Mouse (Mus musculus): ENCODE data around the gene Nr4a2. TPM values are rescaled to one million over a fixed set of nuclear protein-coding genes. Genes with fewer than 3 reads are reported as not detected.

Gene Nr4a2
- polyA plus RNA-seq, 1 experiment = 19.7 TPM

DNA sequence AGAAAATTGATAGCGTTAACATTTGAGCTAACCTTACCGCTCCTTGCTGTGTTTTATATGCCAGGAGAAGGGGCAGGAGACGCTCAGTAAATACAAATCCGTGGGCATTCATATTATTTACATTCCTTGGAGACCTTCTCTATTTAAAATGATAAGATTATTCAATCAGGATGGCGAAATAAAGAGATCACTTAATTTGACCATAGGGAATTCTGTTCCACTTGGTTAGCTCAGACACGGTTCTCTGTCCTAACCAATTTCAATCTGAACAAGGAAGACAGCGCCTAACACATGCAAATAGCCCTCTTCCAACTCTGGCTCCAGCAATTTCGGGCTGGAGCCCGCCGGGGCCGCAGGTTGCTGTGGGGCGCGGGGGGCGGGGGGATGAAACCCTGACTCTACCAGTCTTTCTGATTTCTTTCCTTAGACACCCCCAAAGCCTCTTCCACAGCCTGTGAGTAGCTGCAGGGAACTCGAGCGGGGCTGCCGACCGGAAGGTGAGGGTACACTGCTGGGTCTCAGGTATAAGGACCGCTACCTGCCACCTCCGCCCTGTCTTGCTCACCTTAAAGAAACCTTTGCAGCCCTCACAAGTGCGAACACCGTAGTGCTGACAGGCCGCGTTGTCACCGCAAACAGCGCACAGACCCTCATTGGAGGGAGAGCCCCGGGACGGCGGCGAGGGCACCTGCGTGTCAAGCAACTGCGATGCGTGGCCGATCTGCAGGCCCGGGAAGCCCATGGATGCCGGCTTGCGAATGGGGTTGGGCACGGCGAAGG lies 12.6 kb downstream of the Nr4a2 start:
- peak; percentile 69 for DNase-seq (ENCODE audit: low read depth)
- TF ChIP-seq POLR2A (IDR thresholded peaks at IDR 0.05; ENCODE audit: borderline replicate concordance, extremely low read depth, insufficient read depth, insufficient read length, poor library complexity, severe bottlenecking) = no peak
- no peak for TF ChIP-seq CTCF (IDR thresholded peaks at IDR 0.05; ENCODE audit: borderline replicate concordance, extremely low read depth, insufficient read depth, insufficient read length)

DNA sequence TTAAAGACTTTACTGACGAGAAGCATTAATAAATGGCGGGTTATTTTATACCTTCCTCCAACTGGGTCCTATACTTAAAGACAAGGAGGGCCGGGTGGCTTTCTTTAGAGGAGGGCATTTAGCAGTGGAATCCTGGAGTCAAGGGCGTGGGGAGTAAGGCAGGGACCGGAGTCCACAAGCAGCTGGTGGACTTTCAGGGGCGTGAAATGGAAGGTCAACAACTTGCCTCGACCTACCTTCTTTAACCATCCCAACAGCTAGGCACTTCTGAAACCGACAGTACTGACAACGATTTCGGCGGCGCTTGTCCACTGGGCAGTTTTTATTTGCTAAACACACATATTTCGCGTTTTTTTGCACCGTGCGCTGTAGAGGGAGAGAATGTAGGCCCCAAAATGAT lies 13.4 kb downstream of the Nr4a2 start:
- no peak for TF ChIP-seq POLR2A (IDR thresholded peaks at IDR 0.05; ENCODE audit: borderline replicate concordance, extremely low read depth, insufficient read depth, insufficient read length, poor library complexity, severe bottlenecking)
- no peak for DNase-seq (ENCODE audit: low read depth)

DNA sequence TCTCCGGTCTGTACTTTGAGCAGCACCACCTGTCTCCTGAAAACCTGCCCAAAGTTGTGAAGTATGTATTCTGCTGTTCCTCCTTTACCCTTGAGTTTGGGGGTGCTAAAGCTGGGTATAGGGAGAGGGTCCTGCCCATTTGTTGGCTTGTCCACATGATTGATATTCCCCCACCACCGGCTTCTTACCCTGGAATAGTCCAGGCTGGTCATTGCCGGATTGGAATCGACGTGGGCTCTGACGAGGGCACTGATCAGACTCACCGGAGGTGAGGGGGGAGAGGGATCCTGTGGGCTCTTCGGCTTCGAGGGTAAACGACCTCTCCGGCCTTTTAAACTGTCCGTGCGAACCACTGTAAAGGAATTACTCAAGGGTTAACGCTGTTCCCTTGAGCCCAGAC lies 13.9 kb downstream of the Nr4a2 start:
- TF ChIP-seq CTCF (IDR thresholded peaks at IDR 0.05; ENCODE audit: borderline replicate concordance, extremely low read depth, insufficient read depth, insufficient read length) (no peak), POLR2A (IDR thresholded peaks at IDR 0.05; ENCODE audit: borderline replicate concordance, extremely low read depth, insufficient read depth, insufficient read length, poor library complexity, severe bottlenecking) (no peak)
- DNase-seq (ENCODE audit: low read depth) = no peak

DNA sequence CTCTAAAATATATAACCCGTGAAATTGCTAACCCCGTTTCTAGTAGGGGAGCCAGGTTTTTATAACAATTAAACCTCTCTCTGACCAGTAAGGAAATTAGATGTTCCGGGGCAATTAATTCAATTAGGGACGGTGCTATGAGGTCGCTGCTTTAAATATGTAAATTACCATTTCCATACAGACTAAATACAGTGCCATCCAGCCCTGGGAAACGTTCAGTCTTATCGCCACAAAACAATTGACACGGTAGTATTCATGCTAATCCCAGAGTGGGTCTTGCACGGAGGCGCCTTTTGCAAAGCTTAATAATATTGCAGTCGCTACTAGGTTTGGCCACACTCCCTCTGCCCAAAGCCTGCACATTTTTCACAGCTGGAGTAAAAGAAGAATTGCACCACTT lies 14.5 kb downstream of the Nr4a2 start:
- peak; percentile 65 for DNase-seq (ENCODE audit: low read depth)
- TF ChIP-seq CTCF (IDR thresholded peaks at IDR 0.05; ENCODE audit: borderline replicate concordance, extremely low read depth, insufficient read depth, insufficient read length) (no peak), POLR2A (IDR thresholded peaks at IDR 0.05; ENCODE audit: borderline replicate concordance, extremely low read depth, insufficient read depth, insufficient read length, poor library complexity, severe bottlenecking) (no peak)

DNA sequence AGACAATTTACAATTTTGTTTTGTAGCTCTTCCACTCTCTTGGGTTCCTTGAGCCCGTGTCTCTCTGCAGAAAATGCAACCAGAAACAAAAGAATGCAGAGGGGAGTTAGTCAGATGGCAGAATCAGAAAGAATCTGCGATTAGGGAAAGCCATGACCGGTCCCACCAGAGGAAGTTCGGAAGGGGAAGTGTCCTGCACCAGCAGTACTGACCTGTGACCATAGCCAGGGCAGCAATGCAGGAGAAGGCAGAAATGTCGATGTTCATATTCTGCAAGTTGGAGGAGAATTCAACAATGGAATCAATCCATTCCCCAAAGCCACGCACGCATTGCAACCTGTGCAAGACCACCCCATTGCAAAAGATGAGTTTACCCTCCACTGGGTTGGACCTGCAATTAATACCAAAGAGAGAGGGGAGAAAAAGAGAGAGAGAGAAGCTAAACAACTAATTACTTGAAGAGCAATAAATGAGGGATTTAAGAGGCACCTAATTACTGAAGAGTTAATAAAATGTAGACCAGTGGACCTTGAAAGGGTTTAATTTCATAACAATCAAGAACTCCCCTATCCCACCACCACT lies 15.4 kb downstream of the Nr4a2 start:
- DNase-seq (ENCODE audit: low read depth) = no peak
- TF ChIP-seq POLR2A (IDR thresholded peaks at IDR 0.05; ENCODE audit: borderline replicate concordance, extremely low read depth, insufficient read depth, insufficient read length, poor library complexity, severe bottlenecking) (no peak), CTCF (IDR thresholded peaks at IDR 0.05; ENCODE audit: borderline replicate concordance, extremely low read depth, insufficient read depth, insufficient read length) (no peak)

DNA sequence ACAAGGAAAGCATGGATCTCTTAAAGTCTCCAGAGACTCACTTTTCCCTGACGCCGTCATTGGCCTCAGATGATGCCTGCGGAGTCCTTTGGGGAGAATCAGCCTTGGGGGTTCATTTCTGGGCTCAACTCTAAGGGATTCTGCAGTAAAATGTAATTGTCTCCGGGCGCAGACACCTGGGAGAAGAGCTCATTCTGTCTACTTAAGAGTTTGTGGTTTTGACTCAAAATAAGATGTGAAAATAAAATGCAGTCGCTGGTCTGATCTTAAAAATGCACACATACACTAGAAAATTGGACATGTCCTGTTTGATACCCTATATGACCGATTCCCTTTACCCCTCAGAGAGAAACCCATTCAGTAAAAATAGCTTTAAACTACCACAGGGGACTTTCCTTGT lies 18.4 kb downstream of the Nr4a2 start:
- no peak for DNase-seq (ENCODE audit: low read depth)
- TF ChIP-seq CTCF (IDR thresholded peaks at IDR 0.05; ENCODE audit: borderline replicate concordance, extremely low read depth, insufficient read depth, insufficient read length) = no peak
- TF ChIP-seq POLR2A (IDR thresholded peaks at IDR 0.05; ENCODE audit: borderline replicate concordance, extremely low read depth, insufficient read depth, insufficient read length, poor library complexity, severe bottlenecking) = no peak

DNA sequence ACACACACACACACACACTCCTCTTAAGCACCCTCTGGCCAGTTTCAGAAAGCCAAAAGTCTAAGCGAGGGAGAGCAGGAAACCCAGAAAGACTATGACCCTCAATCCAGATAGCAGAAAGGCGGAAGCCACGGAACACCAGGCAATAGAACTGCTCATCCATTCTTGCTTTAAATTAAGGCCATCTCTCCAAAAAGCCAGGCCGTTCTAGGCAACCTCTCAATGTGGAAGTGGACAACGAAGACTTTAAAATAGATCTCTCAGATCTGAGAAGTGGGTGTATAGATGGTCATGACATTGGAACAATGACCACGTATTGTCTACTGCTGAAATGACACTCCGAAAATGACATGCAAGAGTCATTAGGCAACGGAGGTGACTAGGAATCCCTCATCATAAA lies 19.1 kb downstream of the Nr4a2 start:
- no peak for DNase-seq (ENCODE audit: low read depth)
- TF ChIP-seq POLR2A (IDR thresholded peaks at IDR 0.05; ENCODE audit: borderline replicate concordance, extremely low read depth, insufficient read depth, insufficient read length, poor library complexity, severe bottlenecking) (no peak), CTCF (IDR thresholded peaks at IDR 0.05; ENCODE audit: borderline replicate concordance, extremely low read depth, insufficient read depth, insufficient read length) (no peak)

DNA sequence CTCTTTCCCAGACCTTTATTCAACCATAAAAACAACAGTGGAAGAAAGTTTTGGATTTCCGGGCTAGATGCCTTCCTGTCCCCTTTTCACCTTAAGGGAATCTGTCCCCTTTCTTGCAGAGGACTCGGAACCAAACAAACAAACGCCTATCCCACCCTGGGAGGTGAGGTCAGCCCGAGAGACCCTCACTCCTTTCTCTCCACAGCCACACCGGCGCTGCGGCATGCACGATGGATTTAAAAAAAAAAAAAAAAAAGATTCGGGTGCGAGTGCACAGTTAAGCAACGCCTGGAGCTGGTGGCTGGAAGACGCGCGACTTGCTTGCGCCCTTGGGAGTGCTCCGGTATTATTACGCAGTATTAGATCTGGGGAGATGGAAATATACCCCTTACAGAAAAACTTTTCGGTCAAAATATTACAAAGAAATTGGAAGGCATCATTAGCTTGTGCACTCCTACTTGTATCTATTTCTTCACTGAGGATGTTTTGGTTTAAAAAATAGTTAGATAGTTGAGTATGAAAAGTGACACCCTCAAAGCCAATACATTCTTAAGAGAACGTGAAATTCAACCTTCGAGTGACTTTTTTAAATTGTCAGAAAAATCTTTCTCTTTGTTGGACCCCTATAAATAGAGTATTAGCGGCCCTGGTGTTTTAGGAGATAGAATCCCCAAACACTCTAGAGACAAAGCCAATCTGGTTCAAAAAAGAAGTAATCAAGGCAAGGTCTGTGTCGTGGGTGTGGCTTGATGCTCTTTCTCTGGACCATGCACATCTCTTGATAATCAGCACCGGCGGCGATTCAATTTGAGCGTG lies 19.8 kb downstream of the Nr4a2 start:
- TF ChIP-seq CTCF (IDR thresholded peaks at IDR 0.05; ENCODE audit: borderline replicate concordance, extremely low read depth, insufficient read depth, insufficient read length) (no peak), POLR2A (IDR thresholded peaks at IDR 0.05; ENCODE audit: borderline replicate concordance, extremely low read depth, insufficient read depth, insufficient read length, poor library complexity, severe bottlenecking) (no peak)
- DNase-seq (ENCODE audit: low read depth) = peak; percentile 47

DNA sequence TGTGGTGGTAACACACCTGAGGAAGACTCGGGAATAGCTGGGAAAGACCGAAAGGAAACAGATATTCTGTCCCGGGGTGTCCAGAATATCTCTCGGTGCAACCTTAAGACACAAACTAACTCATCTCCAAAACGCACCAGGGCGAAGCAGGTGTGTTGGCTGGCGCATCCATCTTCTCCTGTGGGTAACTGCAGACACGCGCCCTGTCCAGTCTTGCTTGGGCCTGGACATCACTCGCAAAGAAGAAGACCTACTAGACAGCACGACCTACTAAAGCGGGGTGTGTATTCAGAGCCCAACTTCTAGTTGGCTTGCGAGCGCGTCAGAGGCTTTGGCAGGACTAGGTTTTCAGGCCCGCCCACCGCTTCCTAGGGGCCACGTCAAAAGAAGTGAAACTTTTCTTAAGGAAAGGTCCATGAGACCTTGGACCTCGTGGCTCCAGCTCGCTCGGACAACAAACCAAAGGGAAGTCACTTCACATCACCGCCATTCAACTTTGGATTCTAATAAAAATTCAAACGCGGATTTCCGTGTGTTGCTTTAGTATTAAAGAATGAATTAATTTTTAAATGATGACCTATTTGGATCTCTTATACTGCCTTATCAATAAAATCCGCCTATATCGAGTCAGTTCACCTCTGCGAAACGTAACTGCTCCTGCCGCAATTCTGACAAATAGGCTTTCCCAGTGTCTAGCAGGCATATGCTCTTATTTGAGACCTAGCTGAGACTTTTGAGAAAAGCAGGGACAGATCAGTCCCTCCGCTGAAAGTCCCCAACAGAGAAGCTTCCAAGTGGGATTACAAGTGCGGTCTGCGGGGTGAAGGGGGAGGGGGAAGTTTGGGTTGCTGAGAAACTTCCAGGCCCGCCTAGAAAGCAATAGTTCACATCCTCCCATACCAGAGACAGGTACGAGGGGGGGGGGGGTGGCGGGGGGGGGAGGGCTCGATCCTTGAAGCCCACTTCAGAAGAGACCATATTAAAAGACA lies 20.7 kb downstream of the Nr4a2 start:
- peak; percentile 52 for DNase-seq (ENCODE audit: low read depth)
- no peak for TF ChIP-seq CTCF (IDR thresholded peaks at IDR 0.05; ENCODE audit: borderline replicate concordance, extremely low read depth, insufficient read depth, insufficient read length)
- no peak for TF ChIP-seq POLR2A (IDR thresholded peaks at IDR 0.05; ENCODE audit: borderline replicate concordance, extremely low read depth, insufficient read depth, insufficient read length, poor library complexity, severe bottlenecking)

DNA sequence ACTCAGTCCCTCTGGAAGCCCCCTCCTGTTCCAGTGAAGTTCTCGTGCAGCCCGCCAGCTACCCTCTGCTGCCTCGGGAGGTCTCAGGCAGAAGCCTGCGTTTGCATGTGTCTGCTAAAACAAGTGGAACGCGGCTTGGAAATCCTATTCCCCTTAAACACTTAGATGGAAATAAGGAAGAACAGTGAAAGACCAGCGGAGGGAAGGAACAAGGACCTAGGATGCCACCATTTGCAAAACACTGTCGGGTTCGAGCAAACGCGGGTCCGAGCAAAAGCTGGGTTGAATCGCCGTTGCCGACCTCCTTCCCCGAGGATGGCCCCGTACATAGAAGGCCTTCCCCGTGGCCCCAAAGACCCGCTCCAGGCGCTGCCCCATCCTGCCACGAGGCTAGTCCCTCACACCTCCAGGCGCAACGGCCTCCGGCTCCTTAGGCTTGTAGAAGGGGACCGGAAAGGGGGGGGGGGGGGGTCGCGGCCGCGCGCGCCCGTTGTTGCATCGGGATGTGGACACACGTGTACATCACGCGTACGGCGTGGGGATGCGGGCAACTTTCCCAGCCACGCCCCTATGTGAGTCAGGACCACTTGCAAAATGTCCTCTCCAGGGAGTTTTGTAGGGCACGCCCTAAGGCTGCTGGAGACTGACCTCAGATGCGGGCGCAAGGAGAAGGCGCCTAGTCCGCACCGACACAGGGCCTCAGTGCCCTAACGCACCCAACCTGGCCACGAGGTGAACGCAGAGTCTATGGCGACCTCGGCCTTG lies 21.5 kb downstream of the Nr4a2 start:
- DNase-seq (ENCODE audit: low read depth) = peak; percentile 59
- TF ChIP-seq POLR2A (IDR thresholded peaks at IDR 0.05; ENCODE audit: borderline replicate concordance, extremely low read depth, insufficient read depth, insufficient read length, poor library complexity, severe bottlenecking) (no peak), CTCF (IDR thresholded peaks at IDR 0.05; ENCODE audit: borderline replicate concordance, extremely low read depth, insufficient read depth, insufficient read length) (no peak)

All from brain, embryonic 14.5 days (tissue).